9 mouse cellular contexts compared by ENCODE assay signal in genomic region chr4:120986446-120986845, GRCm38 (mm10). TPM values are rescaled to one million over a fixed set of nuclear protein-coding genes. Genes with fewer than 3 reads are reported as not detected.
DNase-seq lines count a peak whose midpoint lies in the region; ATAC-seq and TF ChIP-seq lines count a peak whose summit lies in the region.
"Had no signal": no experiment of that assay in that cellular context is flagged by ENCODE, and none has a peak within 500 bp of the region (broad histone marks: within the 10 kb centered on the region; RNA-seq: fewer than 3 reads in every experiment).

No protein-coding gene starts in this region.

- no peaks in the 10 kb centered on the region for H3K4me1 ChIP-seq in kidney, embryonic 14.5 days (ENCODE audit: control insufficient read depth, insufficient read depth, low read length)
- peaks cover 24% of the 10 kb centered on the region for H3K4me1 ChIP-seq in G1E (ENCODE audit: insufficient read depth, low read depth, low read length)

- peaks cover 11% of the 10 kb centered on the region; the same call in 1 of the 2 replicates for H3K36me3 ChIP-seq in kidney, embryonic 14.5 days (ENCODE audit: control insufficient read depth, insufficient read depth, low read length)
- peaks cover 76% of the 10 kb centered on the region for H3K36me3 ChIP-seq in G1E (replicated peaks)
- H3K36me3 ChIP-seq in myocyte (ENCODE audit: control insufficient read depth, insufficient read depth), result peaks cover 18% of the 10 kb centered on the region

- peak; percentile 82; the same call in 1 of the 2 replicates for TF ChIP-seq CTCF in G1E (IDR thresholded peaks at IDR 0.05; ENCODE audit: low read depth, low read length)

- H3K4me3 ChIP-seq in kidney, embryonic 14.5 days (ENCODE audit: low read length), result no peak overlapping the region
- no peak overlapping the region for H3K4me3 ChIP-seq in G1E (ENCODE audit: low read depth, low read length)
- H3K4me3 ChIP-seq in myocyte, result no peak overlapping the region

- H3K9ac ChIP-seq in kidney, embryonic 14.5 days (ENCODE audit: low read depth, low read length), result no peak overlapping the region

- DNase-seq in kidney, adult 18-20 months, result peak; percentile 28
- DNase-seq in G1E (ENCODE audit: low spot score) (no peak), liver (peak; percentile 47)
- peak; percentile 61 for DNase-seq in cerebellum, adult 8-10 months
- DNase-seq in heart, postnatal 4 days, result peak; percentile 31
- DNase-seq in thymus, postnatal 14 days, result peak; percentile 60

- no peak for TF ChIP-seq POLR2A in myocyte (IDR thresholded peaks at IDR 0.05; ENCODE audit: insufficient read length, low read depth)

- peaks cover 5% of the 10 kb centered on the region; the same call in 1 of the 2 replicates for H3K9me3 ChIP-seq in kidney, embryonic 14.5 days (ENCODE audit: control insufficient read depth, low read length)
- H3K9me3 ChIP-seq in G1E (replicated peaks), result peaks cover 9% of the 10 kb centered on the region

- H3K79me2 ChIP-seq in myocyte (ENCODE audit: control insufficient read depth, insufficient read depth), result peaks cover 10% of the 10 kb centered on the region

- no peaks in the 10 kb centered on the region for H3K27me3 ChIP-seq in kidney, embryonic 14.5 days (ENCODE audit: control insufficient read depth, insufficient read depth, low read length)
- H3K27me3 ChIP-seq in G1E (ENCODE audit: insufficient read depth, low read length) (no peaks in the 10 kb centered on the region), myocyte (ENCODE audit: control insufficient read depth, insufficient read depth, insufficient read length) (no peaks in the 10 kb centered on the region)

- ATAC-seq in kidney, embryonic 14.5 days (ENCODE audit: low FRiP score, low TSS enrichment), result no peak
- ATAC-seq in G1E (ENCODE audit: extremely low read depth, insufficient number of reproducible peaks, low FRiP score, poor library complexity, severe bottlenecking), result peak; percentile 50

- 20% methylated on average over 6 of the region's 6 CpGs for WGBS in kidney, embryonic 14.5 days

- no peak overlapping the region for H3K27ac ChIP-seq in kidney, embryonic 14.5 days (ENCODE audit: low read depth, low read length)
- H3K27ac ChIP-seq: macrophage had no signal

- H3ac ChIP-seq in myocyte (ENCODE audit: control insufficient read depth, insufficient read length), result no peak overlapping the region

- H3K4me2 ChIP-seq in kidney, embryonic 14.5 days (replicated peaks; ENCODE audit: low read depth, low read length), result no peak overlapping the region
- peak overlapping the region; percentile 49 for H3K4me2 ChIP-seq in myocyte (ENCODE audit: low read depth)

TF ChIP-seq in myocyte, 11 proteins besides CTCF, POLR2A, EP300 and RAD21:
- no peak for TF ChIP-seq USF1 (IDR thresholded peaks at IDR 0.05; ENCODE audit: low read depth)
TF ChIP-seq in myocyte: peak in this region for 0.

RNA-seq across cellular contexts. Expression of gene Smap2, which starts 30.6 kb away (rescaled TPM):
- 13.5 and 20.2 TPM in 2 replicates for polyA plus RNA-seq in kidney, embryonic 14.5 days (2014; fragmentation: Nextera tagmentation; extraction: Ambion mirVana)
- total RNA-seq in G1E (2014; fragmentation: Nextera tagmentation) (92.6 and 109 TPM in 2 replicates), G1E (2017) (26.3 and 35.6 TPM in 2 replicates)
- polyA plus RNA-seq in G1E (2012) (32.9 and 33.4 TPM in 2 replicates), myocyte (2012; fragmentation: generic; extraction: Trizol) (31.3 TPM)
- 10 to 100 TPM; 29.2 to 31.0 TPM for total RNA-seq in heart, postnatal 4 days (2021)

RNA-seq across cellular contexts. Expression of gene Zfp69, which starts 34.9 kb away (rescaled TPM):
- 9.0 and 9.9 TPM in 2 replicates for polyA plus RNA-seq in kidney, embryonic 14.5 days (2014; fragmentation: Nextera tagmentation; extraction: Ambion mirVana)
- total RNA-seq in G1E (2014; fragmentation: Nextera tagmentation) (6.6 and 8.1 TPM in 2 replicates), G1E (2017) (3.8 and 4.9 TPM in 2 replicates)
- polyA plus RNA-seq in G1E (2012) (1.8 and 2.7 TPM in 2 replicates), myocyte (2012; fragmentation: generic; extraction: Trizol) (0.61 TPM)
- 1 to 10 TPM; 5.6 to 6.1 TPM for total RNA-seq in heart, postnatal 4 days (2021)

RNA-seq across cellular contexts. Expression of gene Col9a2, which starts 52.7 kb away (rescaled TPM):
- polyA plus RNA-seq in kidney, embryonic 14.5 days (2014; fragmentation: Nextera tagmentation; extraction: Ambion mirVana), result 1.7 and 3.2 TPM in 2 replicates
- total RNA-seq in G1E (2014; fragmentation: Nextera tagmentation) (not detected in 2 replicates), G1E (2017) (not detected in 2 replicates)
- polyA plus RNA-seq in G1E (2012) (not detected in 2 replicates), myocyte (2012; fragmentation: generic; extraction: Trizol) (not detected)
- 1 to 10 TPM; 3.0 TPM for total RNA-seq in heart, postnatal 4 days (2021)
